Mouse (Mus musculus) liver, postnatal 0 days (tissue): ENCODE measurements at regions not wholly inside any gene's neighbourhood (a gene's known extent, or its start where the extent isn't known, plus 50 kb on each side); places are given as distances from the start of the nearest gene placed in this dataset.

Experiments used
- CTCF ChIP-seq: sonication (generic); IDR thresholded peaks from 2 replicates; pipeline ENCODE4 v1.5.1; 2016; ENCODE audit warnings: antibody characterized with exemption, low read depth
- EP300 ChIP-seq: IDR thresholded peaks from 2 replicates; pipeline ENCODE4 v1.6.1; 2016; ENCODE audit warnings: antibody characterized with exemption, low read depth, mild to moderate bottlenecking

GRCm38 (mm10) chr4:47954576-47955305 lies 90.2 kb upstream of the Nr4a3 start:
- no peak for TF ChIP-seq CTCF
- no peak for TF ChIP-seq EP300
